Mouse (Mus musculus) layer of hippocampus, adult 2 months (tissue): ENCODE results near the gene Dab2ip. TPM values are rescaled to one million over a fixed set of nuclear protein-coding genes. Genes with fewer than 3 reads are reported as not detected.

Experiments
- DNase-seq, 2 experiments: peaks; one replicate each; pipeline ENCODE4 v3.0.0; 2022; ENCODE audit warnings: low spot score in 2 of 2
- H3K27ac ChIP-seq: fragments of 200-600 bp; 2 replicates; pipeline ENCODE4 v1.8.1; 2022
- H3K4me3 ChIP-seq: fragments of 200-600 bp; 2 replicates; pipeline ENCODE4 v1.8.1; 2022; ENCODE audit warnings: mild to moderate bottlenecking
- CTCF ChIP-seq: fragments of 200-600 bp; conservative IDR thresholded peaks from 2 replicates; pipeline ENCODE4 v1.8.1; 2022; ENCODE audit warnings: antibody characterized with exemption, mild to moderate bottlenecking, moderate library complexity
- total RNA-seq, 2 experiments: library from RNA; stranded (reverse); gene quantifications; 2 replicates each; pipeline ENCODE4 v1.2.3; 2021

Gene Dab2ip
- total RNA-seq, 2 experiments from 2014 or later = 96.3 to 103 TPM

GRCm38 (mm10) chr2:35637880-35638535 lies 79.9 kb downstream of the Dab2ip start:
- H3K4me3 ChIP-seq = peak overlapping the region; percentile 34
- H3K27ac ChIP-seq = peak overlapping the region; percentile 67
- no peak for TF ChIP-seq CTCF
- DNase-seq = peak; percentile 48 to 66

GRCm38 (mm10) chr2:35639799-35640198 lies 81.7 kb downstream of the Dab2ip start:
- TF ChIP-seq CTCF = no peak
- Histone ChIP-seq H3K4me3 (no peak overlapping the region), H3K27ac (no peak overlapping the region)
- DNase-seq = no peak

- no peak overlapping the region for H3K27ac ChIP-seq
- no peak overlapping the region for H3K4me3 ChIP-seq
- peak; percentile 70 to 78 for DNase-seq
- TF ChIP-seq CTCF = no peak
Measured at GRCm38 (mm10) chr2:35640576-35640975, 82.5 kb downstream of the Dab2ip start.

GRCm38 (mm10) chr2:35642224-35642623 lies 84.2 kb downstream of the Dab2ip start:
- no peak for TF ChIP-seq CTCF
- DNase-seq = no peak
- H3K27ac ChIP-seq = no peak overlapping the region
- H3K4me3 ChIP-seq = no peak overlapping the region

- Histone ChIP-seq H3K27ac (no peak overlapping the region), H3K4me3 (no peak overlapping the region)
- DNase-seq = no peak
- TF ChIP-seq CTCF = no peak
Measured at GRCm38 (mm10) chr2:35646553-35646952, 88.5 kb downstream of the Dab2ip start.

GRCm38 (mm10) chr2:35649708-35650107 lies 91.6 kb downstream of the Dab2ip start:
- TF ChIP-seq CTCF = peak; percentile 96
- H3K27ac ChIP-seq = no peak overlapping the region
- peak in 1 of 2 experiments; percentile 88 for DNase-seq
- H3K4me3 ChIP-seq = no peak overlapping the region

- peak; percentile 73 for TF ChIP-seq CTCF
- no peak overlapping the region for H3K27ac ChIP-seq
- DNase-seq = peak in 1 of 2 experiments; percentile 51
- no peak overlapping the region for H3K4me3 ChIP-seq
Measured at GRCm38 (mm10) chr2:35651297-35651731, 93.2 kb downstream of the Dab2ip start.

GRCm38 (mm10) chr2:35652984-35653383 lies 94.9 kb downstream of the Dab2ip start:
- DNase-seq = no peak
- no peak overlapping the region for H3K27ac ChIP-seq
- H3K4me3 ChIP-seq = no peak overlapping the region
- TF ChIP-seq CTCF = no peak

GRCm38 (mm10) chr2:35654795-35655194 lies 96.7 kb downstream of the Dab2ip start:
- no peak overlapping the region for H3K27ac ChIP-seq
- DNase-seq = no peak
- H3K4me3 ChIP-seq = no peak overlapping the region
- TF ChIP-seq CTCF = no peak

- Histone ChIP-seq H3K4me3 (no peak overlapping the region), H3K27ac (no peak overlapping the region)
- no peak for DNase-seq
- no peak for TF ChIP-seq CTCF
Measured at GRCm38 (mm10) chr2:35655996-35656395, 97.9 kb downstream of the Dab2ip start.

GRCm38 (mm10) chr2:35658311-35658710 lies 100.2 kb downstream of the Dab2ip start:
- H3K4me3 ChIP-seq = no peak overlapping the region
- H3K27ac ChIP-seq = peak overlapping the region; percentile 48; the same call in 1 of the 2 replicates
- no peak for TF ChIP-seq CTCF
- no peak for DNase-seq

GRCm38 (mm10) chr2:35659578-35660194 lies 101.6 kb downstream of the Dab2ip start:
- no peak for TF ChIP-seq CTCF
- Histone ChIP-seq H3K4me3 (no peak overlapping the region), H3K27ac (no peak overlapping the region)
- DNase-seq = no peak

- TF ChIP-seq CTCF = no peak
- H3K27ac ChIP-seq = peak overlapping the region; percentile 43
- peak overlapping the region; percentile 50 for H3K4me3 ChIP-seq
- DNase-seq = peak; percentile 41 to 78
Measured at GRCm38 (mm10) chr2:35660953-35661374, 102.9 kb downstream of the Dab2ip start.
